Mouse (Mus musculus): ENCODE measurements around the gene Gp1ba.
A peak's percentile ranks its signal among the peaks of the same experiment; 100 is the strongest.

Gp1ba gene

DNA sequence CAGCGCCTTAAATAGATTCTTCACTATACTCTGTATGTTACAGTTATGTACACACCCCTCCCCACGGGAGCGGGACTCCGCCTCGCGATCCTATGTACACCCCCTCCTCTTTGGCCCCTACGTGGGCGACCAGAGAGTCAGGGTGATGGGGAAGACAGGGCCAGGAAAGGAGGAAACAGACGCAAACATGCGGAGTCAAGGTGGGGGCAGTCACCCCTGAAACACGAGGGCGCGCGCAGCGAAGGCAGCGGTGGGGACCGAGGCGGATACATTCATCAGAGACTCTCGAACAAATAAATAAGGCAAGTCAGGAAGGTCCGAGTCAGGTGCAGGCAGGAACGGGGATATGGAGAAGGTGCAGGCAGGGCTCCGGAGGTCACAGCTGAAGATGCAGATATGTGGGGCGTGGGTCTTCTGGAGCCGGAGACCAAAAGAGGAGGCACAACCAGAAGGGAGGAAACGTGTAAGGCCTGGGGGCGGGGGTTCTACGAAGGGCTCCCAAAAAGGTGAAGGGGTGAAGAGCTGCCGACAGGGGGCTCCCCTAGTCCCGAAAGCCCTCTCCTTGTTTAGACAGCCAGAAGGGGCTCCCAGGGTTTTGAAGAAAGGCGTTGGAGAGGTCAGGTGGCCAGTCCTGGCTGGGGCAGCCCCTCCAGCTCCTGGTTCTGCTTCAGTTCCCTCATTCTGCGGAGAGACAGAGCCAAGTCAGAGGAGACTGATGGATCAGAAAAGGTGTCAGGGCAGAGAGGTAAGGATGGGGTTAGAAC lies 30.8 kb downstream of the Gp1ba start:
- peak; percentile 77 for DNase-seq (ENCODE audit: low spot score in 2 of 2)

DNA sequence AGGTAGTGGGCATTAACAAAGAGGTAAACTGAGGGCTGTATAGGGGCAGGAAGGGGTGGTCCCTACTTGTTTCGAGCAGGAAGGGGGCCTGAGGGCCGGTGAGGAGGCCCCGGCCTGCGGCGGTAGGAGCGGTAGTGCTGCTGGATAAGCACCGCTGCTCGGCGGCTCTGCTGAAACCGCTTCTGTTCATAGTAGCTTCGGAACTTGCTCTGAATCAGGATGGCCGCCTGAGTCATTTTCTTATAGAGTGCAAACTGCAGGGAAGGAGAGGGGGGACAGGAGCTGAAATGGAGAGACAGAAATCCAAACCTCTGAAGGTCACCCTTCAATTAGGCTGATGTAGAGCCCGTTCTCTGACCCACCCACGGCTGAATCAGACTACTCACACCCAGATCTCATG lies 31.6 kb downstream of the Gp1ba start:
- DNase-seq (ENCODE audit: low spot score in 2 of 2): no peak

DNA sequence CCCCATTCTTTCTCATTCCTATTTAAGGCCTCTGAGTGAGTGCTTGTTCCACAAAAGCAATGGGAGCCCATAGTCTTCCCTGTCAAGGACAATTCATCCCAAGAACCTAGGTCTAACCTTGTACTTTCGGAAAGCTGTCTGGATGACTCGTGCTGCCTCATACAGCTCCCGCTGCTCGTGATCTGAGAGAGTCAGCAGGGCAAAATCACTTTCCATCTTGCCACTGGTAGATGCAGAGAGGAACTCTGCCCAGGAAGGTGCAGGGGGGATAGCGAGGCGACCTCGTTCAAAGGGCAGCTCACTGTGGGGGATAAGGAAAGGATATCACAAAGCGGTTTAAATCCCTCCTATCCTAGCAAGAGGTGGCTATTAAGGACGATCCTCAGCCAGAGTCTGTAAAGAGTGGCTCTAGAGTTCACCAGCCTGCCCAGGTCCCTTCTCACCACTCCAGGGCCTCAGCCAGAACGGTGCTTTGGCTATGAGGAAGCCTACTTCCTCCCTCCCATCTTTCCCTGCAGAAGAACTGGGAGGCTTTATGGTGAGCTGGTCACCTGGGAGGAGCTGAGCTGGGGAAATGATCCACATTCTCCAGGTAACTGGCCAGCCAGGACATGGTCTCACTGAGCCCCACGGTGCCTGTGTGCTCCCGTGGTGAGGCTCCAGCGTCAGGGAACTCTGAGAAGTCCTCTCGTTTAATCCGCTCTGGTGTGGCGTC lies 32.6 kb downstream of the Gp1ba start:
- DNase-seq (ENCODE audit: low spot score in 2 of 2): no peak

DNA sequence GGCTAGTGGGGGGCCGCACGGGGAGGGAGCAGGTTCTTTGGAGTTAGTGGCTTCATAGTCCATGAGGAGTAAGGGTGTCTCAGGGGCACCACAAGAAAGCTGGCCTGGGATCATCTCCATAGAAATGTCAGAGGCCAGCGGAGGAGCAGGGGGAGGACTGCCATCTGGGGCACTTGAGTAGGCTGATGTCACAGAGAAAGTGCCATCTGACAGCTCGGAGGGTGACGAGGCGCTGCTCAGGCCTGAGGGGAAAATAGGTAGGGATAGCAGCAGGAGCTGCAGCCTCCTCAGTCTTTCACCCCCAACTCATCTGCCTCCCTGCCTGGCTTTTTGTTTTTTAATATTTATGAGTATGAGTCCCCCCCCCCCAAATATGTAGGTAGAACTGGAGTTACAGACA lies 35.1 kb downstream of the Gp1ba start:
- no peak for DNase-seq (ENCODE audit: low spot score in 2 of 2)

DNA sequence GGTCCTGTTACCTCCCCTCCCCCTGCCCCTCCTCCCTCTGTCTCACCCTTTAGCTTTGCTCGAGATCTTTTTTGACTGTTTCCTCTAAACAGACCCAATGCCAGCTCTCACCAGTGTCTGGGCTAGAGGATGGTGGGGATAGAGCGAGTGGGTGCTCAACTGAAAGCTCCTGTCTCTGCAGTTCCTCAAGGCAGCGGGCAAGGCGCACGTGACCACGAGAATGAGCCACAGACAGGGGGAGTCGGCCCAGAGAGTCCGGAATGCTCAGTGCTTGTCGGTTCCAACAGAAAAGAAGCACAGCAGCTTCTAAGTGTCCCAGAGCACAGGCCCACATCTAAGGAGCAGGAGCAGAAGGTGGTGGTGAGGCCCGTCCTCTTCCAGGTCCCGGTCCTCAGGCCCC lies 35.6 kb downstream of the Gp1ba start:
- no peak for DNase-seq (ENCODE audit: low spot score in 2 of 2)

DNA sequence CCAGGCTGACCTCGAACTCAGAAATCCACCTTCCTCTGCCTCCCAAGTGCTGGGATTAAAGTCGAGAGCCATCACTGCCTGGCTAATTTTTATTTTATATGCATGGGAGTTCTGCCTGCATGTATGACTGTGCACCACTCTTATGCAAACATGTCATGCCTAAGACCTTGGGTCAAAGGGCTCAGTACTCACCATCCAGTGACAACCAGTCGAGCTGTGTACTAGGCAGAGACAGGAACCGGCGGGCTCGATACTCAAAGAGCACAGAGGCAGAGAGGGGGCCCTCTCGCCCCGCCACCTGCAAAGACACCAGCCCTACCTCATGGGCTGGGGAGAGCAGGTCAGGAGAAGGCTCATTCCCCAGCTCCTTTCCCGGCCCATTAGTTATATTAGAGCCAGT lies 39.2 kb downstream of the Gp1ba start:
- no peak for DNase-seq (ENCODE audit: low spot score in 2 of 2)

DNA sequence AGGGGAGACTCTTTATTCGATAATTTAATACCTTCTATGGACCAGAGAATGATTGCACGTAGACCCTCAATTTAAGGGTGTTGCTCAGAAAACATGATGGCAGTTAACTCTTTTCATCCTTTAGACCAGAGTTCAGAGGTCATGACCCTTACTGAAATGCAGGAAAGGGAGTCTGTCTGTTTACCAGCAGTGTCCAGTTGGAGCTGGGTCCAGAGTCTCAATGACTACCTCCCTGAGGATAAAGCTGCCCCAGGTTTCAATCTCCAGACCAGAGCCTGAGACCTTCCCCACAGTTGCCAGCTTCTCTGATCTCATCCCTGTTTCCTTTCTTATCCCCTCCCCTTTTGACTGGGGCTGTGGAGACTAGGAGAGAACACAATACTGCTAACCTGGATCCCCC lies 39.7 kb downstream of the Gp1ba start:
- no peak for DNase-seq (ENCODE audit: low spot score in 2 of 2)

DNA sequence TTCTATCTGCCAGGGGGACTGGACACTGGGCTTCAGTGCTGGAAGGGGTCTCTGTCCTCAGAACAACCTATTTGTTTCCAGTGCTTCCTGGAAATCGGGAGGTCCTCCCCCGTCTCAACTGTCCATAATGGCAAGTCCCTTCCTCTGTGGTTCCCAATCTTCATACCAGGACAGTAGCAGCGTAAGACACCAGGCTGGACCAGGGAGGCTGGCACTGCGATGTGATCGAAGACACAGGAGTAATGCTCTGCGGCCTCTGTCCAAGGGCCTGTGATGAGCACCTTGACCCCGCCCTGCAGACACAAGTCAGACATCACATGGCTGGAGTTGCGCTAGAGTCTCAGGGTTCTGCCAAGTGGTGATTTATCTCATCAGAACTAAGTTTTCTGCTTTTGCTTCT lies 40.4 kb downstream of the Gp1ba start:
- DNase-seq (ENCODE audit: low spot score in 2 of 2): no peak

DNA sequence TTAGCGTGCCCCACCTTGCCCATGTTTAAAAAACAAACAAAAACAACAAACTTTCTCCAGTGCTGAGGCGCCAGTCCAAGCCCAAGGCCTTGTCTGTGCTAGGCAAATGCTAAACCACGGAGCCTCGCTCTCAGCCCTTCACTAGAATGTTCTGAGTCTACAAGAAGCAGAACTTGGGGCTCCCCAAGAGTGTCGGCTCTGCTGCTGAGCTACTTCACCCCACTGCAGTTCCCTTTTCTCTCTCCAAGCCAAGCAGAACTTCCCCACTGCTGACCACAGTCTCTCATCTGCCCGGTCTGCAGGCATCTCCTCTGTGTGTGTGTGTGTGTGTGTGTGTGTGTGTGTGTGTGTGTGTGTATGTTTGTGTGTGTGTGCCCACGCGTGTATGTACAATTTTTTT lies 41.0 kb downstream of the Gp1ba start:
- no peak for DNase-seq (ENCODE audit: low spot score in 2 of 2)

DNA sequence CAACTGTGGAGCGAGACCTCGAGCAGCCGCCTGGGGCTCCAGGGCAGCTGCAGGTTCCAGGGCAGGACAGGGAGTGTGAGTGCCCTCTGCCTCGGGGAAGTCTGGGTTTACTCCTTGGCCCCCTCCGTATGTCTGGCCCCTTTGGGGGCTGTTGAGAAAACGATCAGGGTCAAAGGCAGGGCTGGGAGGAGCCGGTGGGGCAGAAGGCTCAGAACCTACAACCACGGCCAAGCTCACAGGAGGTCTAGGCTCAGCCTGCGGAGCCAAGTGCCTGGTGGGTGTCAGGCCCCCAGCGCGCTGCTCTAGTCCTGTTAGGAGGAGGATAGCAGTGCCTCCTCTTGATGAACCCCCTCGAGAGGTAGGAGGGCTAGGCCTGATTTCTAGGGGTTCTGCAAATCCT lies 42.2 kb downstream of the Gp1ba start:
- DNase-seq (ENCODE audit: low spot score in 2 of 2): no peak

DNA sequence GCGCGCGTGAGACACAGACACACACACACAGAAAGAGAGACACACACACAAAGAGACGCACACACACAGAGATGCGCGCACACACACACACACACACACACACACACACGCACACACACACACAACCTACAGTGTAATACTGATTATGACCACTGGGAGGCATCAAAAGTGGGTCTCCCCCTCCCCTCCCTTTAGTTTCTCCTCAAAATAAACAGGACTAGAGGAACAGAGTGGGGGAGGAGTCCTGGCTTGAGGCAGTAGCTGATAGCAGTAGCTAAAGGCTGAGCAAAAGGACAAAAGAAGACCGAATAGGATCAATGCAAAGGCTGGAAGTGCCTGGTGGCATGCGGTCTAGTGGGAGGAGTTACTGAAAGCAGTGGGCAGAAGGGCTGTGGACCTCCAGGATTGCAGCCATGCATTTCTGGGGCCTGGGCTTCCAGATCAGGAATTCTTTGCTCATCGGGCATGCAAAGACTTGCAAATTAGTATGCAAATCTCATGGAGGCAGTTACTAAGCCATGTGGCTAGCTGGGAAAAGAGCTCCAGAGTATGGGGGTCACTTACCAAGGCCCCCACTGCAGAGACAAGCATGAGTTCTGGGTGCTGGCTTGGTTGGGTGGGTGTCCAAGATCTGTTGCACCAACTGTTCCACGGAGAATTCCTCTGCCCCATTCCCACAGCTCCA lies 43.1 kb downstream of the Gp1ba start:
- no peak for DNase-seq (ENCODE audit: low spot score in 2 of 2)

DNA sequence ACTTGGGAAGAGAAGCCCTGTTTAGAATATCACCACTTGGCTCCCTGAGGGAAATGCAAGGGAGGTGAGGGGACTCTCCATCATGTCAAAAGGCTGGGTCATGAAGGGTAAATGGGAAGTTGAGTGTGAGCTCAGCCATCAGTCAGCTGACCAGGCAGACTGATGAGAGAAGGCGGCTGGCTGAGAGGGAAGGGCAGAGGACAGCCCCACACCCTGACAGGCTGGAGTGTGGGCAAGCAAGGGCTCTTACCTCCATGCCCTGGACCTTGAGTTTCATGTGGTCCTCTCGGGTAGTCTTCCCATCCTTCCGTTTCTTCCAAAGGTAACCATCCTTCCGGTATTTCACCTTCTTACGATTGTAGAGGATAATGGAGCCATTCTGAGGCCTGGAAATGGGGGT lies 44.7 kb downstream of the Gp1ba start:
- no peak for DNase-seq (ENCODE audit: low spot score in 2 of 2)

DNA sequence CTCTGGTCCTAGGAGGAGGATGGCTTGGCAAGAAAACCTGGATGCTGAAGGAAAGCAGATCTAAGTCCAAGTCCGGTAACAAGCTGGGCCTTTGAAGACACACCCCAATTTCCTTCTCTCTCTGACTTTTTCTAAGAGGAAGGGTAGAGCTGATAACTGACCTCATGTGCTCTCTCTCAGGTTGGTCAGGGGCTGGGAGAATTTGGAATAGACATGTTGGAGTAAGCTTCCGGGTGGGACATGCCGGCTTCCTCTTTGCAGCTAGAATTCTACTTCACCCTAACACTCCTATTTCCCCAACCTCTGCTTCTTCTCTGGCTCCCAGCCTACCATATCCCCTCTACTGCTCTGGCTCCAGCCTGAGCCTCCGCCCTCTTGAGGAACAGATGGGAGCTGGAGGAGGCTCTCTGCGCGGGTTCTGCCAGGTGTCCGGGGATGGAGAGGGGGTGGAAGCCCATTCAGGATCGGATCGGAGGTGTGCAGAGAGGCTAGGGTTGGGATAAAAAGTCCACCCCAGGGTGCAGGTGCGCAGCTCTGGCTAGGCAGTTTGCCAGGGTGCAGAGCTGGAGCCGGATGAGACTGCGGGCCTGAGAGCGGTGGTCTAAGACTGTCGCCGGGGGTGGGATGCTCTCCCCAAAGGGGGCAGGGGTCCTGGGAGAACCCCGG lies 48.1 kb downstream of the Gp1ba start:
- DNase-seq (ENCODE audit: low spot score in 2 of 2): no peak

DNA sequence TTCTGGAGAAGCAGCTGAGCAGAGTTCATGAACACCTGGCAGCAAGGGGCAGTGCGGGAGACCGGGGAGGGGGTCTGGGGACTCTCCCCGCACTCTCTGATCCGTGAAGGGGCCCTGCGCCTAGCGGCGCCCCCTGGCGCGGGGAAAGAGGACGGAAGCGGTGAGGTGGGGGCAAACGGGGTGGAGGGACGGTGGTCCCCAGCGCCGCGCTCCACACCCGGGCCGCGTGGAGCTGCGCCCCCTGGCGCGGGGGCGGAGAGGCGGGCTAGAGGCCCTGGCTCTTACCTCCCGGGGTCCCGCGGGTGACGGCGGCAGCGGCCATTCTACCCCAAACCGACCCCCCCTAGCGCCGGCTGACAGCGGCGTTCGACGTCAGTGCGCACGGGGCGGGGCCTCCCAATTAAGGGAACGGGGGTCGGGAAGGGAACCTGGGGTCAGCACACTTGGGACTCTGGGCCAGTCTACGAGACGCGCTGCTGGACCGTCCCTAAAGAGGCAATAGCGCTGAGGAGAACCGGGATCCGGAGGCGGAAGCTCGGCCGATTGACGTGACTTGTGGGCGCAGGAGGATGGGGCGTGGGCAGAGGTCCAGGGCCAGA lies 48.8 kb downstream of the Gp1ba start, which contains the start of gene Camta2:
TSS of gene Camta2 (minus strand) at position 505 of the 599 bp plus-strand sequence.
- peak; percentile 81 to 89 for DNase-seq (ENCODE audit: low spot score in 2 of 2)

DNA sequence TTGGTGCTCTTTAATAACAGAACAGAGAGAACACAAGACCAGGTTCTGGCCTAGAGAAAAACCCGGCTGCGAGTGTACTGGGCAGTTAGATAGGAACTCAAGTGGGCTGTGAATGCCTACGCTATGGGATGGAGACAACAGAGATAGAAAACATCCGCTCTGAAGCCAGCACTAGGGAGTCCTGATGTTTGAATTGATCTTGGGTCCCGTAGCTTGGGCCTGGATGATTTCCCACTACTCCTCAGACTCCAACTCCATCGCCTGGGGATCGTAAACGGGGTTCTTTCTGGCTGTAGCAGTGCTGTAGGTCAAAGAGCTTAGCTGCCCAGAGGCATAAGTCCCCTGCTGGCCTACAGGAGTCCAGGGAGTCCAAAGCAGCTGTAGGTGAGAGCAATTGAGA lies 49.5 kb downstream of the Gp1ba start:
- DNase-seq (ENCODE audit: low spot score in 2 of 2): no peak

DNA sequence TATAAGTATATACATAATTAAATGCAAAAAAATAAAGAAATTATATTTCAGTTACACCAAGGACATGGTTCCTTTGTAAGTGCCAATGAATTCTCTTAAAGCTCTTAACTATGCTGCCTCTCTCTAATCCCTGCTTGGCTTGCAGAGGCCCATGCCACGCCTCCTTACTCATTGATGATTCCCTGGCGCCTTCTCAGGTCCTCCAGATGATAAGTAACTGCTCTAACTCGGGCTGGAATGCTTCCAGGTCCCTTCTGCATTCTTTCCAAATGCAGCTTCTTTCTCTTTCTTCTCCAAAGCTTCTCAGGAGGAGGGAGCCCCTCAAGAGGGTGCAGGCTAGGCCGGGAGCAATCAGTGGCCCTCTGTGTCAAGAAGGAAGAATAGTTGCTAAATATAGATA lies 50.7 kb downstream of the Gp1ba start:
- no peak for DNase-seq (ENCODE audit: low spot score in 2 of 2)

Measured in urinary bladder, postnatal 4 days (tissue).